Mouse (Mus musculus) Muller cell, postnatal 12 days (primary cell): ENCODE results near the gene Sidt2.

Experiments used
- DNase-seq: peaks from one replicate; pipeline ENCODE4 v3.0.0-alpha.2; 2015; ENCODE audit errors: inconsistent ontology term

Gene Sidt2

DNA sequence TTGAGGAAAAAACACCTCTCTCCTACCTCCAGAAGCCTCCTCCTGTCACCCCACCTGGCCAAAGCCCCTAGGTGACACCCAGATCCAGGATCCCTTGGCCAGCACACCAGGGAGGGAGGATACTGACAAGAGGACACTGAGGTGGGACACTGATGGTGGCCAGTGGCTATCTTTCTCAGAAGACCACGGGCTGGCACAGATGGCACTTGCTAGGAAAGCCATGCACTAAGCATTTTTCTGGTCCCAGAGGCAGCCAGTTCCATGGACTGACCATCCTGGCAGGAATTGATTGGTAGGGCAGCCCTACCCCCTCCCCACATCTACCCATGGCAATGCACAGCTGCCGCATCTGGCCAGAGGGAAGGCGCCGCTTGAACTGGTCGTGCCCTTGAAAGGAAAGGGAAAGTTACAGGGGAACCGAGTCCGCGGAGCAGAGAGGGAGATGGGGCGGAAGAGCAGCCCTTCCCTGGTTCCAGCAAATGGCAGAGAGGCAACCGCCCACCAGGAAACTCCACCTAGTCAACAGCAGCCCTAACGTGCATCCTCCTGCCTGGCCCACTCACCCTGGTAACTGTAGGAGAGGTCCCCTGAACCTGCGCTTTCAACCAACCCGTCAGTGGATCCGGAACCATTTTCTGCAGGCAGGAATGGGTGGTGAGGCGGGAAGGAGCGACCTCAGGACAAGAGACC, 8.7 kb downstream of the Sidt2 start:
- no peak for DNase-seq

- DNase-seq: no peak
Measured at GRCm38 (mm10) chr9:45945721-45946120, 9.3 kb downstream of the Sidt2 start.

DNA sequence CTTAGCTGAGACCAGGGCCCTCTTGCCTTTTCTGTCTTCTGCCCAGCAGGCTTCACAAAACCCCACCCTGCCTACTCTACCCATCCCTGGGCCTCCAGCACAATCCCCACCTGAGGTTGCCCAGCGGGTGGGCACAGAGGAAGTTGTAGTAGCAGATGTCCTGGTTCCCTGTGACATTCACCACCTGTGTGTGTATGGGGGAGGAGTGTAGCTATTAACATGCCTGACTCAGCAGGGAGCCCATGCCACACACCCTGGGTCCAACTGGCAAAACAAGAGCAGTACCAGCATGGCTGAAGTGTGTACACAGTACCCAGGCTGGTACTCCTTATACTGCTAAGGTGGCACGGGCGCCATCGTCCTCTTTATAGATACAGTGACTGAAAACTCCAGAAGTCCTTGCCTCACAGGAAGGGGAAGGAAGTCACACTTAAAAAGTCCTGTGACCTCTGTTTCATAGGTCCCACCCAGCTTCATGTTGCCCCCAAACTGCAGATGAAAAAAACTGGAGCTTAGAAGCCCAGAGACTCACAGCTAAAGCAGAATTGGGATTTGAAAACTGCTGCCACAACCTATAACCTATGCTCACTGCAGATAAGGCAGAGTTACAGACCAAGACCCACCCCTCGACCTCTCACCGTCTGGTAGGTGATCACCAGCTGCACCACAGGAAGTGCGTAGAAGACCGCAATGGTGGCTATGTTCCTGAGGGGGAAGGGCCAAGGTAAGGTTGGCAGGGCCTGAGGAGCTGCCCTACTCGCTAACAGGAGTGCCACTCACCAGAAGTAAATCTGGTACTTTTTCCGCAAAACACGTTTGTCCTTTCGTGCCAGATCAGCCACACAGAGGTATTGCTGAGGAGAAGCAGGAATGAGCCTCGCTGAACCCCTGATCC, 10.3 kb downstream of the Sidt2 start:
- no peak for DNase-seq

DNA sequence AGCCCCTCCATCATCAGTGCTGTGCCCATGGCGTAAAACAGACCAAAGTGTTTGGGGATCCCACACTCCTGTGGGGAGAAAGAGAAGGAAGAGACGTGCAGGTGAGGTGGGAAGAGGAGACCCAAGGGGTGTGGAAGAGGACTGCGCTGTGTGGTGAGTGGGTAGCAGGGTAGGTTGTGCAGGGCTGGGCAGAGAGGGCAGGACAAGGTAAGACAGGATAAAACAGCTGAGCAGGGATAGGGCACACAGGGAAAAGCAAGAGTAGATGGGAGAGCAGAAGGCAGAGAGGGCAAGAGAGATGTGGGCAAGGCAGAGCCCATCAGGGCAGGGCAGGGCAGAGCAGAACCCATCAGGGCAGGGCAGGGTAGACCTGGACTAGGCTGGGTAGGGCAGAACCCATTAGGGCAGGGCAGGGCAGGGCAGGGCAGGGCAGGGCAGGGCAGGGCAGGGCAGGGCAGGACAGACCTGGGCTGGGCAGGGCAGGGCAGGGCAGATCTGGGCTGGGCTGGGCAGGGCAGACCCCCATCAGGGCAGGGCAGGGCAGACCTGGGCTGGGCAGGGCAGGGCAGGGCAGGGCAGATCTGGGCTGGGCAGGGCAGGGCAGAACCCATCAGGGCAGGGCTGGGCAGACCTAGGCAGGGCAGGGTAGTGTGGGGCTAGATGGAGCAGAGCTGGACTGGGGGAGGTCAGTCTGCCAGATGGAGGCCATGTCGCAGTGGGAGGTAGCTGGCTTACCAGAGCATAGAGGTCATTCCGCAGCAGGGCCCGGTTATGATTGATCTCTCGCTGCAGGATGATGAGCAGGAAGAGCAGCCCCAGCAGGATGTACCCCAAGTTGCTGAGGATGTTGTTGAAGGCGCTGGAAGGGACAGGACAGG, 11.2 kb downstream of the Sidt2 start:
- DNase-seq: no peak

DNA sequence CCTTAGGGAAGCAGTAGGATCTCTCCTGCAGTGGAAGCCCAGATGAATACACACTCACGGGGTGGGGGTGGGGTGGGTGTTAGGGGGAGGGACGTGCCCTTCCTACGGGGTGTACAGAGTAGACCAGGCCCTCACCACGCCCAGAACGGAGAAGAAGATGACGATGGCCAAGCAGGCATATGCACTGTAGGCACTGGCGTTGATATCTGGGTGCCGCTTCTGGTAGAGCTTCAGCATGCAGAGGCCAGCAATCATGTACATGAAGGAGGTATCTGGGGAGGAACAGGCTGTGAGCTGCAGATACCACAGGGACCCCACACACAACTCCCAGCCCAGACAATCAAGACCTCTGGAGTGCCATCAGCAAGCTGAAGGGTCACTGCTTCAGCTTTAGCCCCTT, 12.1 kb downstream of the Sidt2 start:
- DNase-seq: no peak

DNA sequence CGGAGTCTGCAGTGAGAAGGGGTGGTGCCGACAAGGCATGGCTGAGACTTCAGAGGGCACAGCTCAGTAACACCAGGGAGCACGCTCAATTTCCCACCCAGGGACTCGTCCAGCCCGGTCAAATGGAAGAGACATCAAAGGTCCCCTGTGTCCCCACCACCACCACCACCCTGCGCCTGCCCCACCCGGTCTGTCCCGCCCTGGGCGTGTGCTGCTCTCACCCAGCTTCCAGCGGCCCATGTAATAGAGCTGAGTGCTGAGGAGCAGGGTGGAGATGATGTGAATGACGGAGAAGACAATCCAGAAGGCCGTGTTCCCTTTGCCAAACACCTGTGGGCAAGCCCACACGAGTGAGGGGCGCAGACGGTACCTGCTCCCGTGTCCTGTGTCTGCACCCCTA, 12.6 kb downstream of the Sidt2 start:
- no peak for DNase-seq

DNA sequence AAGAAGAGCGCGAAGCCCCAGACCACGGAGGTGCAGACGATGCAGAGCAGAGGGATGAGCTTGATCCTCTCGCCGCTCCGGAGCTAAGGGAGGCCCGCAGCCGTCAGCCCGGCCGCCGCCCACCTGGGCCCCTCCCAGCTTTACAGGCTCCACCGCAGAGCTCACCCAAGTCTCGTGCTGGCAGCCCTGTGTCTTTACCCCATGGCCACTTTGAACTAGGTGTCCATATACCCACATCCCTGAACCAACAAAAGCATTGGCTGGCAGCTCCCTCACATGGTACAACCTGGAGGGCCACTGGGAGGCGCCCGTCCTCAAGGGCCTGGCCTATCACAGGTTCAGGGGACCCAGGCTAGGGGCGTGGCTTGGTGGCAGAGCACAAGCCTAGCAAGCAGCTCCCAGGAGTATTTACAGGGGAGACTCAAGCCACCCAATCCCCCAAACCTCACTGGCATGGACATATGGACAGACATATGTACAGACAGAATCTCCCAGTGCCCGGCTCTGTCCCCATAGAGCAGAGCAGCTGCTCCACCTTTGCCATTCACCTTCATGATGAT, 13.6 kb downstream of the Sidt2 start:
- no peak for DNase-seq

- DNase-seq: no peak
Measured at GRCm38 (mm10) chr9:45939794-45940193, 15.3 kb downstream of the Sidt2 start.

DNA sequence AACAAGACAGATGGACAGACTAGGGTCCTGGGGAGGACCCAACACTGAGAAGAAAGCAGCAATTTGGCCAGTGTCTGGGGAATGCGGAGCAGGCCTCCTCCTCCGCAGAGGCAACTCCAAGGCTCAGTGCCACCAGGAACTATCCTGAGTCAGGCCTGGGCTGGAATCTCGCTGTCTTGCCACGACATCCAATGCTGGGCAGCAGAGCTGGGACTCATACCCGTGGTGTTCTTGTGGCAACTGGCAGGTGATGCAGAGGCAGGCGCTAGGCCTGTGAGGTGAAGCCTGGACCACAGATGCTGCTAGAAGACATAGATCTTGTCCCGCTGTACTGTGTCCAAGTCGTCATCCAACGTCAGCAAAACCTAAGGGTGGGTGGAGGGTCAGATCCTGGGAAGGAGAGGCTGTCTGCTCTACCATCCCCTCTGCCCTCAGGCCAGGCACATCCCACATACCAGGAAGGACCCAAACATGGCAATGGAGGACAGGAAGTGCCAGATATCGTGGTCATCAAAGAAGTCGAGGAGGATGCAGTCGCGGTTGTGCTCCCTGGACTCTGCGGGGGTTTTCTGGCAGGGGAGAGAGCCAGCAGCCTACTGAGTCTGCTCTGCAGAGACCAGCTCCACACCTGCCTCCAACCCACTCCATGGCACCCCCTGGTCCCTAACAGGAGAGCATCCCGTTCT, 16.0 kb downstream of the Sidt2 start:
- no peak for DNase-seq

- DNase-seq: no peak
Measured at GRCm38 (mm10) chr9:45938088-45938487, 17.0 kb downstream of the Sidt2 start.

DNA sequence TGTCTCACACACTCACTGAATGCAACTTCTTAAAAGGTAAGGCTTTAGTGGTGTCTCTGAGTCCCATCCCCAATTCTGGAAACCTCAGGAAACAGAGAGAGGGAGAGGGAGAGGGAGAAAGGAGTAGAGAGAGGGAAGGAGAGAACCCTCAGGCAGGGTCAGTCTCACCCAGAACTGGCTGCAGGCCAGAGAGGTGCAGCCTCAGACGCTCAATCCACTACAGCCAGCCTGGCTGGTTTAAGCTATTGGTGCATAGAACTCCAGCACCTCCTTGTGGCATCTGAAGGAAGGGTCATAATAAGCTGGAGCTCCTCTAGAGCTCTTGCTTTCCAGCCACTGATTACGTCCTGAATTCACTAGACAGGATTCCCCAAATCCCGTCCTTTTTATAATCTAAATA, 18.2 kb downstream of the Sidt2 start:
- DNase-seq: peak; percentile 73

DNA sequence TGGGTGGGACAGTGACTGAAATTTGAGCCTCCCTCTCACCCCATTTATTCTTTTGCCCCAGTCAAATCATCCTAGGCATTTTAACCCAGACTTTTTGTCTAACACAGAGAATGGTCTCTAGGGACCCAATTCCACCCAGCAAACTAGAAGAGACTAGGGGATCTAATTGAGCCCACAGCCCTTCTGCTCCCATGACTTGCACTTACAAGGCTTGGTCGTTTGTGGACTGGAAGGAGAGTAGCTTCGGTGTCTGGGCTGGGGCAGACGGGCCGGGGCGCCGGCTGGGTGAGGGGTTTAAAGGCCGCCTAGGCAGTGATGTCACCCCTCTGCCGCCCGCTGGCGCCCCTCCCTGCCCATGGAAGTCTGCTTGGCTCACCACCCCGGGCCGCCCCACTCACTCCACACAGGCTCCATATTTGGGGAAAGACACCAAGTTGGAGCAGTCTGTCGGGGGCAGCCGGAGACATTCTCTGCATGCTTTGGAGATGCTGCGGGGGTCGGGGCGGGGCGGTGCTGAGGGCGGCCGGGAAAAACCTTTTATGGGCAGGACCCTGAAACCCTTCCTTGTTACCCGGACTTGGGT, 19.3 kb downstream of the Sidt2 start, which contains the start of gene Tagln:
Tagln (minus strand) TSS at position 431 of the 583 bp plus-strand sequence.
- peak; percentile 96 for DNase-seq

DNA sequence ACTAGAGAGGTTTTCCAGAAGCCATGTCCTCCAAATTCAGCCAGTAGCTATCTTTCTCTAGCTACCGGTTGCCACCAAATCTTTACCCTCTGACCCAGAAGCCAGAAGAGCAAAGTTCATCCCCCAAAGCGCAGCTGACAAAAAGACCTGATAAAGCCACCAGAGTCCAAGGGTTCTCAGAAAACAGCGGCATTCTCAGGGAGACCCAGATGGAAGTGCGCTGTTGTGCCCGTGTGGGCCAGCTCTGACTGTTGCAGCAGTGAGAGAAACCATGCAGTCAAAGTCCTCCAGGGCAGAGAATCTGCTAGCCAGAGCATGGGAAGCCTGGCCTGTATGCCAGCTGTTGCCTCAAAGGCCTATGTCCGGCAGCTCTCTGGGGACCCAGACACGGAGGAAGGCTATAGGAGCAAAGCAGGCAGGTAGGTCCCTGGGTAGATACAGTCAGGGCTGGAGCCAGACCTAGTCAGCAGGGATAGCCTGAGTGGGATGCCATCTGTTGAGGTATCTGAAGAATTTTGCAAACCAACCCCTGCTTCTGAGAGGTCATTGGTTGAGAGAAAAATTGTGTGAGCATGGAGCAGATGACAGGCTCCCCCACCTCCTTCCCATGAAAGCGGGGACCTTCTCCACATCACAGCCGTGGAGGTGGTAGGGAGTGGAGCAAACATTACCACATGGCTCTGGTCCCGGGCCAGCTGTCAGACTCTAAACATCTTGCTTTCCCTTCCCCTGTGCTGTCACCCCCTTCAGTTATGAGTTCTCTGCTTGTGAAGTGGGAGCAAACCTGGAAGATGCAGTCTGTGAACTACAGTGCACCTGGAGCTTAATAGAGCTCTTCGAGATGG, 22.3 kb downstream of the Sidt2 start:
- no peak for DNase-seq

- no peak for DNase-seq
Measured at GRCm38 (mm10) chr9:45931958-45932357, 23.1 kb downstream of the Sidt2 start.

- no peak for DNase-seq
Measured at GRCm38 (mm10) chr9:45929285-45929684, 25.8 kb downstream of the Sidt2 start.

GRCm38 (mm10) chr9:45919895-45920294, 35.2 kb downstream of the Sidt2 start:
- peak; percentile 56 for DNase-seq

DNA sequence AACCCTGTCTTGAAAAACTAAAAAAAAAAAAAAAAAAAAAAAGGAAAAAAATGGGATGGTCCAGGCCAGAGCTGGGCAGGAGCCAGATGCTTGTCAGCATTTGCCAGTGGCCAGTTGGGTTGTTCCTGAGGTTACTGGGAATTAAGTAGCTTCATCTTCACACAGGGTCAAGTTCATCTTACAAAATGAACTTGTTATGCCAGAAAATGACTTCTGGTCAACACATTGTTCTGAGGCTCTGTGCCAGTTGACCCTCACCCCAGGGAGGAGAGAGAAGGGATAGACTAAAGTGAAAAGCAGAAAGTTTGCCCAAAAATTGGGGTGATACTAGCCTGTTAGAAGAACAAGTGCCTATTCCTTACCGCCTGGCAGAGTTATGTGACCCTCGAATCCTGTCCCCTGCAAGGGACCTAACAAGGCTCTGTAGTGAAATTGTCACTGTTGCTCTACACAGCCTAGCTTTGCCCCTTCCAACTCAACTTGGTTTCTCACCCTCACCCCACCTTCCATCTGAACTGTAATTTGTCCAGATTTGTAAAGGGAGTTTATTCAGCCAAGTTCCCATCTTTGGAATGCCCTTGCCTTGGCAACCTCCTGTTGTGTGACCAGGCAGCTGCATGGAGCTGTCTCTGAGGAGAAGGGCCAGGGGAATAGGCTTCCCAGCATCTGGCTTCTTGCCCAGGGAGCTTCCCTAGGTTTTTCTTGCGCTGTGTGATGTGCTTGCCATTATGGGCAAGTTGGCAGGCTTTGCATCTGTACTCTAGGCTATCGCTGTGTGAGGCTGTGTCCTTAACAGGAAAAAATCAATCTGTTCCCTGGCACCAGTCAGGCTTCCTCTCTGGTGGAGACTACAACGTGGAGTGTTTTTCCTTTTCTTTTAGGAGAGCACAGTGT, 37.8 kb downstream of the Sidt2 start:
- DNase-seq: peak; percentile 81

GRCm38 (mm10) chr9:45915659-45916058, 39.4 kb downstream of the Sidt2 start:
- no peak for DNase-seq

GRCm38 (mm10) chr9:45911673-45912072, 43.4 kb downstream of the Sidt2 start:
- no peak for DNase-seq
